Comparison of ENCODE assay signal across 8 mouse cellular contexts in genomic region chr11:120346383-120347034, GRCm38 (mm10). TPM values are rescaled to one million over a fixed set of nuclear protein-coding genes. Genes with fewer than 3 reads are reported as not detected.
DNase-seq lines count a peak whose midpoint lies in the region; ATAC-seq lines count a peak whose summit lies in the region.
"Not testable (repeated sequence)": the region's sequence is repeated elsewhere in the genome, so short reads cannot be mapped to it uniquely, and the experiment has no call there.

No protein-coding gene starts in this region.

- H3K4me3 ChIP-seq in brown adipose tissue, adult 24 weeks (ENCODE audit: insufficient read depth, low read depth, low read length): peak overlapping the region; percentile 48
- H3K4me3 ChIP-seq in forebrain, embryonic 12.5 days (replicated peaks): peak overlapping the region; percentile 44
- H3K4me3 ChIP-seq in heart, embryonic 12.5 days: peak overlapping the region; percentile 67
- peak overlapping the region; percentile 47 for H3K4me3 ChIP-seq in intestine, embryonic 14.5 days (ENCODE audit: low read depth, low read length)
- peak overlapping the region; percentile 52 for H3K4me3 ChIP-seq in limb, embryonic 10.5 days
- H3K4me3 ChIP-seq in lung, embryonic 15.5 days: peak overlapping the region; percentile 47
- H3K4me3 ChIP-seq in neural tube, embryonic 12.5 days: peak overlapping the region; percentile 45

- not testable (repeated sequence) for H3K27me3 ChIP-seq in forebrain, embryonic 12.5 days; heart, embryonic 12.5 days (replicated peaks); intestine, embryonic 14.5 days (replicated peaks; ENCODE audit: control insufficient read depth, insufficient read depth, low read length); limb, embryonic 10.5 days (ENCODE audit: low read depth, poor library complexity, severe bottlenecking); lung, embryonic 15.5 days; neural tube, embryonic 12.5 days (replicated peaks)

- 0 out of 2 replicates have a peak overlapping the region, but pooled peaks have one; percentile 24 for H3K27ac ChIP-seq in brown adipose tissue, adult 24 weeks (replicated peaks; ENCODE audit: low read depth, low read length)
- not testable (repeated sequence) for H3K27ac ChIP-seq in forebrain, embryonic 12.5 days; intestine, embryonic 14.5 days (ENCODE audit: low read depth); limb, embryonic 10.5 days; lung, embryonic 15.5 days; neural tube, embryonic 12.5 days
- H3K27ac ChIP-seq in heart, embryonic 12.5 days (ENCODE audit: poor library complexity, severe bottlenecking): peak overlapping the region; percentile 71

- H3K9ac ChIP-seq in forebrain, embryonic 12.5 days: peak overlapping the region; percentile 59
- peak overlapping the region; percentile 92 for H3K9ac ChIP-seq in heart, embryonic 12.5 days
- H3K9ac ChIP-seq in intestine, embryonic 14.5 days (ENCODE audit: low read length): peak overlapping the region; percentile 56
- peak overlapping the region; percentile 49 for H3K9ac ChIP-seq in lung, embryonic 15.5 days
- H3K9ac ChIP-seq in neural tube, embryonic 12.5 days: peak overlapping the region; percentile 69

- peaks cover 22% of the 10 kb centered on the region for H3K36me3 ChIP-seq in forebrain, embryonic 12.5 days (replicated peaks)
- peaks cover 16% of the 10 kb centered on the region for H3K36me3 ChIP-seq in heart, embryonic 12.5 days
- H3K36me3 ChIP-seq in intestine, embryonic 14.5 days (ENCODE audit: control insufficient read depth, insufficient read depth, low read length): peaks cover 19% of the 10 kb centered on the region
- H3K36me3 ChIP-seq in limb, embryonic 10.5 days: peaks cover 23% of the 10 kb centered on the region
- H3K36me3 ChIP-seq in lung, embryonic 15.5 days: peaks cover 16% of the 10 kb centered on the region
- H3K36me3 ChIP-seq in neural tube, embryonic 12.5 days: peaks cover 17% of the 10 kb centered on the region

- H3K9me3 ChIP-seq in forebrain, embryonic 12.5 days; heart, embryonic 12.5 days (replicated peaks); intestine, embryonic 14.5 days (ENCODE audit: control insufficient read depth, low read length); limb, embryonic 10.5 days (replicated peaks); lung, embryonic 15.5 days; neural tube, embryonic 12.5 days: not testable (repeated sequence)

- H3K4me1 ChIP-seq in brown adipose tissue, adult 24 weeks (ENCODE audit: control insufficient read depth, insufficient read depth, insufficient read length, low read length); intestine, embryonic 14.5 days (replicated peaks; ENCODE audit: control insufficient read depth, insufficient read depth, low read length): not testable (repeated sequence)
- peaks cover 34% of the 10 kb centered on the region for H3K4me1 ChIP-seq in forebrain, embryonic 12.5 days
- peaks cover 13% of the 10 kb centered on the region for H3K4me1 ChIP-seq in heart, embryonic 12.5 days (replicated peaks)
- peaks cover 32% of the 10 kb centered on the region for H3K4me1 ChIP-seq in limb, embryonic 10.5 days
- peaks cover 17% of the 10 kb centered on the region for H3K4me1 ChIP-seq in lung, embryonic 15.5 days
- H3K4me1 ChIP-seq in neural tube, embryonic 12.5 days: peaks cover 29% of the 10 kb centered on the region

- ATAC-seq in forebrain, embryonic 12.5 days (ENCODE audit: low FRiP score); heart, embryonic 12.5 days (ENCODE audit: insufficient number of reproducible peaks, low FRiP score); intestine, embryonic 14.5 days (replicated peaks; ENCODE audit: low FRiP score, low TSS enrichment, low read depth); lung, embryonic 15.5 days (ENCODE audit: borderline replicate concordance, extremely low read depth, low FRiP score, low TSS enrichment); neural tube, embryonic 12.5 days (ENCODE audit: low FRiP score, low read depth): not testable (repeated sequence)

- DNase-seq in intestine, embryonic 14.5 days (ENCODE audit: low spot score): peak; percentile 57
- DNase-seq in limb, embryonic 10.5 days (ENCODE audit: low spot score): peak; percentile 39
- DNase-seq in thymus, postnatal 14 days: peak; percentile 3

- 76% methylated on average over 11 of the region's 13 CpGs for WGBS in forebrain, embryonic 12.5 days
- 38% methylated on average over 11 of the region's 13 CpGs for WGBS in heart, embryonic 12.5 days
- WGBS in intestine, embryonic 14.5 days: 32% methylated on average over 10 of the region's 13 CpGs
- 80% methylated on average over 11 of the region's 13 CpGs for WGBS in limb, embryonic 10.5 days
- WGBS in lung, embryonic 15.5 days: 37% methylated on average over 11 of the region's 13 CpGs
- 69% methylated on average over 11 of the region's 13 CpGs for WGBS in neural tube, embryonic 12.5 days

- peak overlapping the region; percentile 69 for H3K4me2 ChIP-seq in forebrain, embryonic 12.5 days
- peak overlapping the region; percentile 77 for H3K4me2 ChIP-seq in heart, embryonic 12.5 days
- peak overlapping the region; percentile 67 for H3K4me2 ChIP-seq in intestine, embryonic 14.5 days (ENCODE audit: low read length)
- peak overlapping the region; percentile 69 for H3K4me2 ChIP-seq in lung, embryonic 15.5 days
- H3K4me2 ChIP-seq in neural tube, embryonic 12.5 days (replicated peaks): peak overlapping the region; percentile 73

RNA-seq across cellular contexts. Expression of gene Actg1, which starts 1.8 kb away (rescaled TPM):
- polyA plus RNA-seq in brown adipose tissue, adult 24 weeks (2012; ENCODE audit: insufficient read depth, insufficient read length, missing spikeins): 325 and 418 TPM in 2 replicates
- 2,923 and 2,975 TPM in 2 replicates for polyA plus RNA-seq in forebrain, embryonic 12.5 days (2016; fragmentation: Nextera tagmentation; extraction: Ambion mirVana)
- 1,404 and 1,426 TPM in 2 replicates for polyA plus RNA-seq in heart, embryonic 12.5 days (2016; fragmentation: Nextera tagmentation; extraction: Ambion mirVana)
- polyA plus RNA-seq in intestine, embryonic 14.5 days (2014; fragmentation: Nextera tagmentation; extraction: Ambion mirVana): 2,797 and 3,021 TPM in 2 replicates
- 3,099 and 3,197 TPM in 2 replicates for polyA plus RNA-seq in limb, embryonic 10.5 days (2016; fragmentation: Nextera tagmentation; extraction: Ambion mirVana)
- polyA plus RNA-seq in lung, embryonic 15.5 days (2015; fragmentation: Nextera tagmentation; extraction: Ambion mirVana): 2,618 and 2,638 TPM in 2 replicates
- 3,655 and 3,681 TPM in 2 replicates for polyA plus RNA-seq in neural tube, embryonic 12.5 days (2016; fragmentation: Nextera tagmentation; extraction: Ambion mirVana)

RNA-seq across cellular contexts. Expression of gene Fscn2, which starts 14.8 kb away (rescaled TPM):
- polyA plus RNA-seq in brown adipose tissue, adult 24 weeks (2012; ENCODE audit: insufficient read depth, insufficient read length, missing spikeins): not detected in 2 replicates
- polyA plus RNA-seq in forebrain, embryonic 12.5 days (2016; fragmentation: Nextera tagmentation; extraction: Ambion mirVana): 0.82 and 0.91 TPM in 2 replicates
- 0.17 and 0.63 TPM in 2 replicates for polyA plus RNA-seq in heart, embryonic 12.5 days (2016; fragmentation: Nextera tagmentation; extraction: Ambion mirVana)
- 0.12 and 0.65 TPM in 2 replicates for polyA plus RNA-seq in intestine, embryonic 14.5 days (2014; fragmentation: Nextera tagmentation; extraction: Ambion mirVana)
- polyA plus RNA-seq in limb, embryonic 10.5 days (2016; fragmentation: Nextera tagmentation; extraction: Ambion mirVana): 0.35 and 0.74 TPM in 2 replicates
- polyA plus RNA-seq in lung, embryonic 15.5 days (2015; fragmentation: Nextera tagmentation; extraction: Ambion mirVana): 0.38 and 0.56 TPM in 2 replicates
- 1.1 and 1.6 TPM in 2 replicates for polyA plus RNA-seq in neural tube, embryonic 12.5 days (2016; fragmentation: Nextera tagmentation; extraction: Ambion mirVana)

RNA-seq across cellular contexts. Expression of gene Faap100, which starts 32.1 kb away (rescaled TPM):
- 6.2 and 7.3 TPM in 2 replicates for polyA plus RNA-seq in brown adipose tissue, adult 24 weeks (2012; ENCODE audit: insufficient read depth, insufficient read length, missing spikeins)
- polyA plus RNA-seq in forebrain, embryonic 12.5 days (2016; fragmentation: Nextera tagmentation; extraction: Ambion mirVana): 47.3 and 47.4 TPM in 2 replicates
- 32.0 and 32.3 TPM in 2 replicates for polyA plus RNA-seq in heart, embryonic 12.5 days (2016; fragmentation: Nextera tagmentation; extraction: Ambion mirVana)
- polyA plus RNA-seq in intestine, embryonic 14.5 days (2014; fragmentation: Nextera tagmentation; extraction: Ambion mirVana): 32.6 and 37.0 TPM in 2 replicates
- 34.2 and 40.6 TPM in 2 replicates for polyA plus RNA-seq in limb, embryonic 10.5 days (2016; fragmentation: Nextera tagmentation; extraction: Ambion mirVana)
- 36.9 and 37.4 TPM in 2 replicates for polyA plus RNA-seq in lung, embryonic 15.5 days (2015; fragmentation: Nextera tagmentation; extraction: Ambion mirVana)
- 51.0 and 53.4 TPM in 2 replicates for polyA plus RNA-seq in neural tube, embryonic 12.5 days (2016; fragmentation: Nextera tagmentation; extraction: Ambion mirVana)

Comparison
In these comparisons a context has a peak if more than half of its experiments do, and no peak if none do; other contexts are left out.
1. DNase-seq: peak in every context shown above with its lines; median percentile 57 in intestine, embryonic 14.5 days; 39 in limb, embryonic 10.5 days; 3 in thymus, postnatal 14 days.